15 mouse cellular contexts compared by ENCODE assay signal in the genomic region with DNA sequence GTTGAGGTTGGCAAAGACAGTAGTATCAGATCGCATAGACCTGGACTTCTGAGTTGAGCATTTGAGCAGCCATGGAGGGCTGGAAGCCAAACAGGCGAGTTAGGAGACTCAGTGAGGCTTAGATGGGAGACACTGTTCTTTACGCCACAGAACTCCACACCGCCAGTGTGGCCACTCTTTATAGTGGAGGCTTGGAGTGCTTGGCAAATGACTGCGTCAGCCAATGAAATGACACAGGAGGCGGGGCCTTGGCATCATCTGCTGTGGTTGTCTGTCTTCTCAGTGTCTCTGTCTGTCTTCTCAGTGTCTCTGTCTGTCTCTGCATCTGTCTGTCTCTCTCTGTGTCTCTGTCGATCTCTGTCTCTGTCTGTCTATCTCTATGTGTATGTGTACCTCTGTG. TPM values are rescaled to one million over a fixed set of nuclear protein-coding genes. Genes with fewer than 3 reads are reported as not detected.
DNase-seq lines count a peak whose midpoint lies in the region; ATAC-seq and TF ChIP-seq lines count a peak whose summit lies in the region.
"Had no signal": no experiment of that assay in that cellular context is flagged by ENCODE, and none has a peak within 500 bp of the region (broad histone marks: within the 10 kb centered on the region; RNA-seq: fewer than 3 reads in every experiment).

No protein-coding gene starts in this region.

- peaks cover 22% of the 10 kb centered on the region for H3K4me1 ChIP-seq in cerebellum, adult 2 months (ENCODE audit: control insufficient read depth, insufficient read depth, low read length)

- no peak for ATAC-seq in activated CD4-positive, CD25-positive, alpha-beta regulatory T cell, adult 4 months
- ATAC-seq: CD4-positive, CD25-positive, alpha-beta regulatory T cell, adult 4 months had no signal

- peak; percentile 95; the same call in 1 of the 2 replicates for TF ChIP-seq POLR2A in cerebellum, adult 2 months (IDR thresholded peaks at IDR 0.05; ENCODE audit: borderline replicate concordance, insufficient read depth, low read length)

- DNase-seq in brain, adult 2 months (ENCODE audit: low read depth, low spot score) = peak; percentile 93
- peak; percentile 92 for DNase-seq in cerebellum, adult 2 months
- peak; percentile 41 for DNase-seq in gastrocnemius, postnatal 10 days
- peak; percentile 50 to 64 for DNase-seq in heart, postnatal 14 days
- DNase-seq in frontal cortex, postnatal 36 days (ENCODE audit: low spot score in 2 of 2) = no peak
- DNase-seq in left cerebral cortex, postnatal 10 days (ENCODE audit: extremely low spot score in 1 of 2, low spot score in 2 of 2) = no peak
- DNase-seq: kidney, adult 2 months; layer of hippocampus, postnatal 36 days; lung, postnatal 10 days; thymus, adult 2 months had no signal

- H3K27ac ChIP-seq in cerebellum, adult 2 months (ENCODE audit: insufficient read depth, low read length) = peak overlapping the region; percentile 96
- H3K27ac ChIP-seq: hindbrain, embryonic 15.5 days; liver, embryonic 14.5 days had no signal

- no peak for TF ChIP-seq CTCF in cerebellum, adult 2 months (IDR thresholded peaks at IDR 0.05; ENCODE audit: borderline replicate concordance, insufficient read depth, low read depth, low read length)

- intact Hi-C loops in heart, postnatal 14 days (cut with DNase I) = no loop called here
- intact Hi-C loops in left cerebral cortex, postnatal 10 days (cut with DNase I) = no loop called here

- WGBS in cerebellum, adult 2 months = 20% methylated on average over 7 of the region's 7 CpGs

- peak overlapping the region; percentile 68 for H3K4me3 ChIP-seq in cerebellum, adult 2 months (replicated peaks; ENCODE audit: insufficient read depth, low read depth, low read length)
- H3K4me3 ChIP-seq: erythroblast, embryonic 14.5 days; hindbrain, embryonic 15.5 days had no signal

- H3K27me3 ChIP-seq in cerebellum, adult 2 months (ENCODE audit: control insufficient read depth, insufficient read depth, low read length) = no peaks in the 10 kb centered on the region
- H3K27me3 ChIP-seq: hindbrain, embryonic 15.5 days had no signal

RNA-seq across cellular contexts. Expression of gene Sbk1, which starts 21.9 kb away (rescaled TPM):
- polyA plus RNA-seq in cerebellum, adult 2 months (2012; rRNA removed) = 227 and 282 TPM in 2 replicates
- total RNA-seq in gastrocnemius, postnatal 10 days (2021) = 10 to 100 TPM; 35.2 to 38.0 TPM
- total RNA-seq in heart, postnatal 14 days (2021) = 10 to 100 TPM; 77.7 to 82.2 TPM
- 1 to 10 TPM; 4.1 to 5.6 TPM for polyA plus RNA-seq in activated CD4-positive, CD25-positive, alpha-beta regulatory T cell, adult 4 months (2017; shearing (Covaris generic))
- total RNA-seq in left cerebral cortex, postnatal 10 days (2021) = 100 to 1,000 TPM; 142 to 147 TPM

RNA-seq across cellular contexts. Expression of gene Xpo6, which starts 50.2 kb away (rescaled TPM):
- 154 and 162 TPM in 2 replicates for polyA plus RNA-seq in cerebellum, adult 2 months (2012; rRNA removed)
- total RNA-seq in gastrocnemius, postnatal 10 days (2021) = 10 to 100 TPM; 24.5 to 39.1 TPM
- 10 to 100 TPM; 34.8 to 36.3 TPM for total RNA-seq in heart, postnatal 14 days (2021)
- polyA plus RNA-seq in activated CD4-positive, CD25-positive, alpha-beta regulatory T cell, adult 4 months (2017; shearing (Covaris generic)) = 100 to 1,000 TPM in 1 of 2 experiments, 10 to 100 TPM in 1; 88.4 to 103 TPM
- total RNA-seq in left cerebral cortex, postnatal 10 days (2021) = 100 to 1,000 TPM; 101 to 103 TPM

Comparison
In these comparisons a context has a peak if more than half of its experiments do, and no peak if none do; other contexts are left out.
1. DNase-seq: peak in brain, adult 2 months (single experiment), cerebellum, adult 2 months (2 of 2), gastrocnemius, postnatal 10 days (single experiment) and heart, postnatal 14 days (2 of 2); none in frontal cortex, postnatal 36 days (0 of 2) and left cerebral cortex, postnatal 10 days (0 of 2).